Mouse (Mus musculus): Measurements from ENCODE around the gene Olfr688.

Gene Olfr688

DNA sequence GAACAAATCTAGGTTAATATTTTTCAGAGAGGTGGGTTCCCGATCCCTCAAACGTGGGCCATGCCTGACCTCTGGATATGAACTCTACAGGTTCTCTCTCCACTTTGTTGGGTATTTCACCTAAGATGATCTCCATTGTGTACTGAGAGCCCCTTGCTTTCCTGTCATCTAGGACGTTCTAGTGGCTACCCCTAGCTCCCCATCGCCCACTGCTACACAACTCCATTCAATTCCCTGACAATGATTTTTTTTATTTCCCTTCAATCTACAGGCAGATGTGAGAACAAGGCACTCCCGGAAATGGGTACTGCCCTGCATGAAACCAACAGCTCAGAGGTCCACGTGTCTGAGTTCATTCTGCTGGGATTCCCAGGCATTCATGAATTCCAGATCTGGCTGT lies at the start of gene Olfr688:
Olfr688 (plus strand) TSS at position 301 of the 400 bp plus-strand sequence.
- no peak for DNase-seq

GRCm38 (mm10) chr7:105247671-105248070 lies 40.2 kb upstream of the Olfr688 start:
- DNase-seq = no peak

DNA sequence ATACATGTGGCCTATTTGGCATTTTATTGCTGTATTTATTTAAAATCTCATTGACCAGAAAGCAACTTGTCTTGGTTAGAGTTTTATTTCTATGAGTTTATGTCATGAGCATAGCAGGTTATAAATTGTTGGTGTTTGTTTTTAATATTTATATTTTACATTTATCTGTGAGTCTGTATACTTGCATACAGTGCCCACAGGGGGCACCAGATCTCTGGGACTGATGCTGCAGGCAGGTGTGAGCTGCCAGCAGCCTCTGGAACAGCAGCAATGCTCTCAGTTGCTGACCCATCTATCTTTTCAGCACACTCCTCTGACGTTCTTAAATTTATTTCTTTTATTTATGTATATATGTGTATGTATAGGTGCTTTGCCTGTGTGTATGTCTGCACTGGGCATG lies 39.7 kb upstream of the Olfr688 start:
- no peak for DNase-seq

DNA sequence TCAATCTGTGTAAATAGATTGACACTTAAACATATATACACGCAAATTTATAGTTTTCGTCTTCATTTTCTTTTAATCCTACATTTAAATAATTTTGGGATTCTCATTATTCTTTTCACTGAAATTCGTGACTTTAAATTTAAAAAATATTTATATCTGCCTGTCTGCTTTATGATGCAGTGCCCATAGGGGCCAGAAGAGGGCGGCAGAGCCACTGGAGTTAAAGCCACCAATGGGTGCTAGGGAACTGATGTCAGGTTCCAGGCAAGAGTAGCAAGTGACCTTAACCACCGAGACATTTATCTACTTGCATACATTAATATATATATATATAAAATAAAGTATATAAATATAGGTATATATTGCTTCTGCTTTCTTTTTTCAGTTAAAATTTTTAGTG lies 31.2 kb upstream of the Olfr688 start:
- DNase-seq = peak; percentile 39

GRCm38 (mm10) chr7:105272426-105272825 lies 15.5 kb upstream of the Olfr688 start:
- no peak for DNase-seq

- no peak for DNase-seq
Observed at GRCm38 (mm10) chr7:105290051-105290450, 2.2 kb downstream of the Olfr688 start.

DNA sequence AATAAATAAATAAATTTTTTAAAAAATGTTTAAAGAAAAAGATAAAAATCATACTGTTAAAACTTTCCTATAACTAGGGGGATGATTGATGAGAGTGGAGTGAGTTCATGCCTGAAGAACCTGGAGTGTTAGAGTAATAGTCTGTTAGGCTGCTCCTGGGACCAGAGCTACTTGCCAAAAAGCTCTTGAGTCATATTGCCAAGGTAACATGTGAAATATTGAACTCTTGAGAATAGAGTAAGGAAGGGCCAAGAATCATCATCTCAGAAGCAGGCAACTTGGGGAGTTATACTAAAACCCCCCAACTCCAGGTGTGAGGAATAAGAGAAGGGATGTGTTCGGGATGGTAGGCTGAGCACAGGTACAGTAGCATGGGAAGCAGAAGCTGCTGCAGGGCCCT lies 23.0 kb downstream of the Olfr688 start, which contains the start of gene Olfr689:
Olfr689 (plus strand) TSS at position 301 of the 400 bp plus-strand sequence.
- DNase-seq = no peak

DNA sequence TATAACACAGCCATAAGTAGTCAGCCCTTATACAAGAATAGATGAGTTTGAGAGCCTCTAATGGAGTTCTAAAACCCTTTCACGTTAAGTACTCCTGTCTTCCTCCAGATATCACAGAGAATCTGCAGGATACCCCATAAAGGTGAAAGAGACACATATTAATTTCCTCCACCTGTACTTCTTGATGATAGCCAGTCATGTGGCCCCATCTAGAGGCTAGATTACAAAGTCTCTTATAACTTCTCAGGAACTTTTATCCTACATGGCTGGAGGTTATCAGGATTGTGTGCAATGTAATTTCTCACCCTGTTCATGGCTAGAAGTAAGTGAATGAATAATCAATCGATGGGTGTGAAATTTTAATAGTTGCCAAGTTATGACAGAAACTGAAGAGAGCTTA lies 37.4 kb downstream of the Olfr688 start:
- no peak for DNase-seq

- DNase-seq = no peak
Observed at GRCm38 (mm10) chr7:105334004-105334403, 46.1 kb downstream of the Olfr688 start, which contains the start of gene Olfr690. Gene Olfr690, minus strand, starts transcription at chr7:105334104.
